Mouse (Mus musculus) liver, embryonic 14.5 days (tissue): ENCODE data around the gene Odf3b.

Experiments
- CTCF ChIP-seq: IDR thresholded peaks from 2 replicates; pipeline ENCODE4 v1.5.1; 2016; ENCODE audit warnings: antibody characterized with exemption, low read depth, control low read depth
- EP300 ChIP-seq: IDR thresholded peaks from 2 replicates; pipeline ENCODE4 v1.6.1; 2016; ENCODE audit warnings: antibody characterized with exemption, low read depth

DNA sequence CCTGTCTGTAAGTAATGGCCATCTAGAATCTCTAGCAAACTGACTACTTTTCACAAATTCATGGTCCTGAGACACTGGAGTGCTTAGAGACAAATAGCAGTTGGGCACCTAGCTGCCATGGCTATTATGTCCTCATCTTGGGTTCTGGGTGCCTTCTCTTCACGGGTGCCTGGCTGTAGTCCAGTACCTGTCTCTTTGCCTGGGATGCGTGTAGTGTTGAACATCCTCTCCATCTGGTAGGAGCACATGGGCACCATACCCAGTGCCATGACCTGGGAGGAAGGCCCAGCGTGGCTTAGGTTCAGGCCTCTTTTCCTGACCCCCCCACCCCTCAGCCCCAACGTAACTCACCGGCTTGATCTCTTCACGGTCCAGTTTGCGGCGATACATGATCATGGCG is 42.9 kb upstream of the Odf3b start:
- TF ChIP-seq CTCF (no peak), EP300 (no peak)
